ENCODE assay signal across 24 mouse cellular contexts in the genomic region with DNA sequence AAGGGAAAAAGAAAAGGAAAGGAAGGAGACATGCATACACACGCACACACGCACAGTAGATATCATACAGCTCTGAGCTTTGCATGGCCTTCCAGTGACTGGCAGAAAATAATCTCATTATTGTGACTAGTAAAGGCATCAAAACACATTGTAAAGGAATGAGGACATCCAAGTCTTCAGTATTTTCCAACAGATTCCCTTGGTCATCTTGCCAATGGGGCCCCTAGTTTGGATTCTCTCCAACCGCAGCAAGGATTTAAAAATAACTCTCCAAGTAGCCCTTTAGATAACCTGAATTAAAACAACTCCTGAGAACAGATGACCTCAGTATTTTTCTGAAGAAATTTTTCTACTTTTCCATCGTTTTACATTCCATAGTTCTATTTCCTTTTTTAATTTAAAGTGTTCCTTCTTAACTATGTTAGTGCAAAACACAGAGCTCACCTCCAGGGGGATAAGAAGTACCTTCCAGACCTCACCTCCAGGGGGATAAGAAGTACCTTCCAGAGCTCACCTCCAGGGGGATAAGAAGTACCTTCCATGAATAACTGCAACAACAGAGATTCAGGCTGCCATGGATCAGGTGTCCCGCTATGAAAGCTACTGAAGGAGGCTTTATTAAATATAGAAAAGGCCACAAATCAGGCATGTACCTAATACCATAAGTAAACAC. TPM values are rescaled to one million over a fixed set of nuclear protein-coding genes. Genes with fewer than 3 reads are reported as not detected.
A peak's percentile ranks its signal among the peaks of the same experiment; 100 is the strongest.
DNase-seq lines count a peak whose midpoint lies in the region; ATAC-seq lines count a peak whose summit lies in the region.
"Had no signal": no experiment of that assay in that cellular context is flagged by ENCODE, and none has a peak within 500 bp of the region (broad histone marks: within the 10 kb centered on the region; RNA-seq: fewer than 3 reads in every experiment).

No protein-coding gene starts in this region.

- 0 out of 2 replicates have a peak, but pooled peaks cover 3% of the 10 kb centered on the region for H3K9me3 ChIP-seq in heart, embryonic 12.5 days (replicated peaks)
- H3K9me3 ChIP-seq in midbrain, embryonic 11.5 days (ENCODE audit: control insufficient read depth, low read length): no peaks in the 10 kb centered on the region
- no peaks in the 10 kb centered on the region for H3K9me3 ChIP-seq in midbrain, embryonic 13.5 days
- H3K9me3 ChIP-seq: forebrain, embryonic 12.5 days; hindbrain, embryonic 15.5 days; liver, embryonic 13.5 days; midbrain, embryonic 12.5 days had no signal

- ATAC-seq in heart, embryonic 12.5 days (ENCODE audit: insufficient number of reproducible peaks, low FRiP score): no peak
- ATAC-seq in midbrain, embryonic 11.5 days (ENCODE audit: low FRiP score): no peak
- ATAC-seq in midbrain, embryonic 13.5 days: no peak

- no peak overlapping the region for H3K4me2 ChIP-seq in heart, embryonic 12.5 days
- no peak overlapping the region for H3K4me2 ChIP-seq in midbrain, embryonic 11.5 days
- no peak overlapping the region for H3K4me2 ChIP-seq in midbrain, embryonic 13.5 days (replicated peaks)
- H3K4me2 ChIP-seq: forebrain, embryonic 12.5 days; hindbrain, embryonic 15.5 days; liver, embryonic 13.5 days; midbrain, embryonic 12.5 days had no signal

- peaks cover 22% of the 10 kb centered on the region for H3K4me1 ChIP-seq in heart, embryonic 12.5 days (replicated peaks)
- H3K4me1 ChIP-seq in midbrain, embryonic 11.5 days (ENCODE audit: control insufficient read depth, insufficient read depth, low read length): no peaks in the 10 kb centered on the region
- H3K4me1 ChIP-seq in midbrain, embryonic 13.5 days (replicated peaks): peaks cover 8% of the 10 kb centered on the region; the same call in 1 of the 2 replicates

- DNase-seq in heart, adult 11 months: no peak
- DNase-seq in midbrain, embryonic 11.5 days (ENCODE audit: low spot score, missing footprints): peak; percentile 70
- DNase-seq in R1 (ENCODE audit: low read depth, low spot score): peak; percentile 67
- peak; percentile 24 for DNase-seq in mesoderm, embryonic 11.5 days (ENCODE audit: low read depth, low spot score)
- DNase-seq in left cerebral cortex, postnatal 4 days: no peak
- no peak for DNase-seq in spleen, postnatal 14 days (ENCODE audit: low spot score in 2 of 2)
- DNase-seq: adrenal gland, postnatal 10 days; cerebellum, adult 9-11 months; embryo, embryonic 11 days; kidney, adult 2 months; kidney, postnatal 4 days; layer of hippocampus, postnatal 36 days; liver, embryonic 13.5 days; lung, postnatal 10 days; right cerebral cortex, postnatal 14 days; thymus, postnatal 4 days had no signal

- H3K27ac ChIP-seq in heart, embryonic 12.5 days (ENCODE audit: poor library complexity, severe bottlenecking): 0 out of 2 replicates have a peak overlapping the region, but pooled peaks have one; percentile 39
- H3K27ac ChIP-seq in midbrain, embryonic 11.5 days (ENCODE audit: low read depth, low read length): no peak overlapping the region
- H3K27ac ChIP-seq in midbrain, embryonic 13.5 days: no peak overlapping the region
- H3K27ac ChIP-seq: forebrain, embryonic 12.5 days; hindbrain, embryonic 15.5 days; liver, embryonic 13.5 days; midbrain, embryonic 12.5 days had no signal

- H3K4me3 ChIP-seq in heart, embryonic 12.5 days: no peak overlapping the region
- H3K4me3 ChIP-seq in midbrain, embryonic 11.5 days (ENCODE audit: low read depth, low read length): no peak overlapping the region
- H3K4me3 ChIP-seq in midbrain, embryonic 13.5 days (replicated peaks): no peak overlapping the region
- H3K4me3 ChIP-seq: forebrain, embryonic 12.5 days; hindbrain, embryonic 15.5 days; liver, embryonic 13.5 days; midbrain, embryonic 12.5 days had no signal

- WGBS in heart, embryonic 12.5 days: 61% methylated on average over 5 of the region's 5 CpGs
- WGBS in midbrain, embryonic 11.5 days: 77% methylated on average over 5 of the region's 5 CpGs
- 84% methylated on average over 5 of the region's 5 CpGs for WGBS in midbrain, embryonic 13.5 days

- no peaks in the 10 kb centered on the region for H3K27me3 ChIP-seq in heart, embryonic 12.5 days (replicated peaks)
- peaks cover 2% of the 10 kb centered on the region; the same call in 1 of the 2 replicates for H3K27me3 ChIP-seq in midbrain, embryonic 11.5 days (ENCODE audit: control insufficient read depth, insufficient read depth, low read length)
- H3K27me3 ChIP-seq in midbrain, embryonic 13.5 days: peaks cover 22% of the 10 kb centered on the region

- no peaks in the 10 kb centered on the region for H3K36me3 ChIP-seq in heart, embryonic 12.5 days
- H3K36me3 ChIP-seq in midbrain, embryonic 11.5 days (ENCODE audit: control insufficient read depth, insufficient read depth, low read length): no peaks in the 10 kb centered on the region
- H3K36me3 ChIP-seq in midbrain, embryonic 13.5 days: no peaks in the 10 kb centered on the region
- H3K36me3 ChIP-seq: forebrain, embryonic 12.5 days; hindbrain, embryonic 15.5 days; liver, embryonic 13.5 days; midbrain, embryonic 12.5 days had no signal

- intact Hi-C loops in left cerebral cortex, postnatal 4 days (cut with DNase I): no loop called here

- H3K9ac ChIP-seq in heart, embryonic 12.5 days: no peak overlapping the region
- H3K9ac ChIP-seq in midbrain, embryonic 11.5 days (ENCODE audit: low read length): no peak overlapping the region
- H3K9ac ChIP-seq in midbrain, embryonic 13.5 days (replicated peaks): no peak overlapping the region
- H3K9ac ChIP-seq: forebrain, embryonic 12.5 days; hindbrain, embryonic 15.5 days; liver, embryonic 13.5 days; midbrain, embryonic 12.5 days had no signal

RNA-seq across cellular contexts. Expression of gene Mlf1, which starts 4.4 kb away (rescaled TPM):
- polyA plus RNA-seq in heart, embryonic 12.5 days (2016; fragmentation: Nextera tagmentation; extraction: Ambion mirVana): 114 and 116 TPM in 2 replicates
- polyA plus RNA-seq in midbrain, embryonic 11.5 days (2014; fragmentation: Nextera tagmentation; extraction: Ambion mirVana): 29.2 and 31.7 TPM in 2 replicates
- 29.3 and 31.9 TPM in 2 replicates for polyA plus RNA-seq in midbrain, embryonic 13.5 days (2015; fragmentation: Nextera tagmentation; extraction: Ambion mirVana)
- total RNA-seq in left cerebral cortex, postnatal 4 days (2021): 1 to 10 TPM; 3.7 to 4.3 TPM

RNA-seq across cellular contexts. Expression of gene Gm17402, which starts 5.4 kb away (rescaled TPM):
- not detected in 2 replicates for polyA plus RNA-seq in heart, embryonic 12.5 days (2016; fragmentation: Nextera tagmentation; extraction: Ambion mirVana)
- polyA plus RNA-seq in midbrain, embryonic 11.5 days (2014; fragmentation: Nextera tagmentation; extraction: Ambion mirVana): not detected in 2 replicates
- not detected in 2 replicates for polyA plus RNA-seq in midbrain, embryonic 13.5 days (2015; fragmentation: Nextera tagmentation; extraction: Ambion mirVana)
- not detected for total RNA-seq in left cerebral cortex, postnatal 4 days (2021)
- total RNA-seq: adrenal gland, postnatal 10 days; layer of hippocampus, postnatal 36 days had no signal
- polyA plus RNA-seq: forebrain, embryonic 12.5 days; gonadal fat pad, adult 2 months; hindbrain, embryonic 15.5 days; kidney, adult 2 months; limb, embryonic 11.5 days; liver, embryonic 13.5 days; midbrain, embryonic 12.5 days; testis, adult 2 months had no signal

Comparison
In these comparisons a context has a peak if more than half of its experiments do, and no peak if none do; other contexts are left out.
1. DNase-seq: peak in midbrain, embryonic 11.5 days (single experiment), R1 (single experiment) and mesoderm, embryonic 11.5 days (single experiment); none in heart, adult 11 months (single experiment), left cerebral cortex, postnatal 4 days (single experiment) and spleen, postnatal 14 days (0 of 2).